ENCODE assay signal across 22 mouse cellular contexts in the genomic region with DNA sequence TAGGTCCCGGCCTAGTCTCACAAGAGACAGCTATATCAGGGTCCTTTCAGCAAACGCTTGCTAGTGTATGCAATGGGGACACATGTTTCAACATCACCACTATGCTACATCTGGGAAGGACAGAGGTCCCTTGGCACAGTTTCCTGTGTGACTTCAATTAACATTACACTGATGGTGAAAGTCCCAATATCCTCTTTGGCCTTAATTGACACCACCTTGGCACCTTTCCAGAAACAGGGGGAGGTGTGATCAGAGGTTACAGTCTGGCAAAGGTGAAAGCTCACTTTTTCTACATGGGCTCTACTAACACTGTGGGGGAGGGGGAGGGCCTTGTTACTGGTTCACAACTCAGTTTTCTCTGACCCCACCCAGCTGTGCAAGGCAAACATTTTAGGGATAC.
DNase-seq lines count a peak whose midpoint lies in the region; ATAC-seq and TF ChIP-seq lines count a peak whose summit lies in the region.
"Had no signal": no experiment of that assay in that cellular context is flagged by ENCODE, and none has a peak within 500 bp of the region (broad histone marks: within the 10 kb centered on the region; RNA-seq: fewer than 3 reads in every experiment).

No protein-coding gene starts in this region.

- no peak overlapping the region for H3K4me3 ChIP-seq in kidney, embryonic 15.5 days (replicated peaks)
- no peak overlapping the region for H3K4me3 ChIP-seq in lung, postnatal 0 days (ENCODE audit: low read depth, low read length)
- H3K4me3 ChIP-seq in liver, embryonic 13.5 days (replicated peaks) = no peak overlapping the region
- H3K4me3 ChIP-seq in hindbrain, embryonic 11.5 days (ENCODE audit: low read depth, low read length) = no peak overlapping the region
- H3K4me3 ChIP-seq: forebrain, embryonic 10.5 days; hindbrain, embryonic 10.5 days; megakaryocyte, embryonic 14.5 days; midbrain, embryonic 13.5 days had no signal

- no peak overlapping the region for H3K4me2 ChIP-seq in kidney, embryonic 15.5 days
- H3K4me2 ChIP-seq in lung, postnatal 0 days (replicated peaks; ENCODE audit: low read depth, low read length) = no peak overlapping the region
- H3K4me2 ChIP-seq in liver, embryonic 13.5 days = no peak overlapping the region
- H3K4me2 ChIP-seq in hindbrain, embryonic 11.5 days (replicated peaks; ENCODE audit: low read depth, low read length) = no peak overlapping the region
- H3K4me2 ChIP-seq: heart, embryonic 11.5 days; midbrain, embryonic 13.5 days had no signal

- no peaks in the 10 kb centered on the region for H3K9me3 ChIP-seq in kidney, embryonic 15.5 days (replicated peaks)
- H3K9me3 ChIP-seq in lung, postnatal 0 days (ENCODE audit: low read length) = no peaks in the 10 kb centered on the region
- H3K9me3 ChIP-seq in liver, embryonic 13.5 days (replicated peaks) = no peaks in the 10 kb centered on the region
- H3K9me3 ChIP-seq in hindbrain, embryonic 11.5 days (ENCODE audit: control insufficient read depth, low read length) = no peaks in the 10 kb centered on the region
- H3K9me3 ChIP-seq: forebrain, embryonic 10.5 days; hindbrain, embryonic 10.5 days; megakaryocyte, embryonic 14.5 days; midbrain, embryonic 13.5 days had no signal

- 91% methylated on average over 2 of the region's 2 CpGs for WGBS in kidney, embryonic 15.5 days
- 44% methylated on average over 2 of the region's 2 CpGs for WGBS in lung, postnatal 0 days
- 44% methylated on average over 2 of the region's 2 CpGs for WGBS in liver, embryonic 13.5 days (ENCODE audit: insufficient replicate concordance)
- WGBS in hindbrain, embryonic 11.5 days = 74% methylated on average over 2 of the region's 2 CpGs

- no peak overlapping the region for H3K27ac ChIP-seq in kidney, embryonic 15.5 days
- H3K27ac ChIP-seq in lung, postnatal 0 days (ENCODE audit: low read length) = no peak overlapping the region
- H3K27ac ChIP-seq in liver, embryonic 13.5 days = no peak overlapping the region
- H3K27ac ChIP-seq in hindbrain, embryonic 11.5 days (ENCODE audit: low read depth, low read length) = no peak overlapping the region
- H3K27ac ChIP-seq: forebrain, embryonic 10.5 days; hindbrain, embryonic 10.5 days; kidney, postnatal 0 days; midbrain, embryonic 13.5 days; stomach, postnatal 0 days had no signal

- TF ChIP-seq EP300 in lung, postnatal 0 days (IDR thresholded peaks at IDR 0.05) = no peak

- peak; percentile 79 for DNase-seq in kidney, adult 11 months
- peak; percentile 28 for DNase-seq in lung, postnatal 0 days (ENCODE audit: low spot score)
- no peak for DNase-seq in lung, postnatal 36 days
- no peak for DNase-seq in liver, embryonic 13.5 days
- DNase-seq in hindbrain, embryonic 11.5 days (ENCODE audit: low spot score) = no peak
- DNase-seq in right cerebral cortex, postnatal 36 days (ENCODE audit: low spot score in 2 of 2) = no peak
- no peak for DNase-seq in ovary, postnatal 36 days (ENCODE audit: low spot score)
- DNase-seq: cerebellum, adult 11 months; cerebellum, postnatal 10 days; gastrocnemius, postnatal 10 days; heart, adult 11 months; heart, postnatal 10 days; thymus, adult 2 months had no signal

- 0 out of 2 replicates have a peak, but pooled peaks cover 2% of the 10 kb centered on the region for H3K4me1 ChIP-seq in kidney, embryonic 15.5 days
- no peaks in the 10 kb centered on the region for H3K4me1 ChIP-seq in lung, postnatal 0 days (ENCODE audit: insufficient read depth, low read depth, low read length)
- no peaks in the 10 kb centered on the region for H3K4me1 ChIP-seq in liver, embryonic 13.5 days (replicated peaks)
- no peaks in the 10 kb centered on the region for H3K4me1 ChIP-seq in hindbrain, embryonic 11.5 days (replicated peaks; ENCODE audit: control insufficient read depth, insufficient read depth, low read length)
- H3K4me1 ChIP-seq: megakaryocyte, embryonic 14.5 days had no signal

- peaks cover 46% of the 10 kb centered on the region for H3K27me3 ChIP-seq in kidney, embryonic 15.5 days
- no peaks in the 10 kb centered on the region for H3K27me3 ChIP-seq in lung, postnatal 0 days (replicated peaks; ENCODE audit: insufficient read depth, low read length)
- H3K27me3 ChIP-seq in liver, embryonic 13.5 days = peaks cover 27% of the 10 kb centered on the region; the same call in 1 of the 2 replicates
- peaks cover 26% of the 10 kb centered on the region for H3K27me3 ChIP-seq in hindbrain, embryonic 11.5 days (ENCODE audit: control insufficient read depth, insufficient read depth, low read length)

- H3K36me3 ChIP-seq in kidney, embryonic 15.5 days = no peaks in the 10 kb centered on the region
- H3K36me3 ChIP-seq in lung, postnatal 0 days (ENCODE audit: insufficient read depth, low read length) = no peaks in the 10 kb centered on the region
- H3K36me3 ChIP-seq in liver, embryonic 13.5 days = no peaks in the 10 kb centered on the region
- H3K36me3 ChIP-seq in hindbrain, embryonic 11.5 days (ENCODE audit: control insufficient read depth, insufficient read depth, low read length) = no peaks in the 10 kb centered on the region
- H3K36me3 ChIP-seq: forebrain, embryonic 10.5 days; hindbrain, embryonic 10.5 days; midbrain, embryonic 13.5 days had no signal

- no peak overlapping the region for H3K9ac ChIP-seq in kidney, embryonic 15.5 days
- H3K9ac ChIP-seq in lung, postnatal 0 days (replicated peaks; ENCODE audit: low read depth) = no peak overlapping the region
- H3K9ac ChIP-seq in liver, embryonic 13.5 days = no peak overlapping the region
- H3K9ac ChIP-seq in hindbrain, embryonic 11.5 days (ENCODE audit: low read depth, low read length) = no peak overlapping the region
- H3K9ac ChIP-seq: midbrain, embryonic 13.5 days had no signal

- no peak for TF ChIP-seq CTCF in lung, postnatal 0 days (IDR thresholded peaks at IDR 0.05)

- no peak for ATAC-seq in kidney, embryonic 15.5 days (replicated peaks; ENCODE audit: low FRiP score)
- ATAC-seq in lung, postnatal 0 days = peak; percentile 52
- peak; percentile 53; the same call in 1 of the 2 replicates for ATAC-seq in liver, embryonic 13.5 days (ENCODE audit: low read depth)
- ATAC-seq in hindbrain, embryonic 11.5 days (ENCODE audit: low FRiP score) = no peak
- ATAC-seq: forebrain, embryonic 16.5 days; midbrain, embryonic 13.5 days had no signal

Comparison
In these comparisons a context has a peak if more than half of its experiments do, and no peak if none do; other contexts are left out.
1. DNase-seq: peak in kidney, adult 11 months (single experiment) and lung, postnatal 0 days (single experiment); none in lung, postnatal 36 days (single experiment), liver, embryonic 13.5 days (single experiment), hindbrain, embryonic 11.5 days (single experiment), right cerebral cortex, postnatal 36 days (0 of 2) and ovary, postnatal 36 days (single experiment).
2. ATAC-seq: peak in lung, postnatal 0 days (single experiment) and liver, embryonic 13.5 days (single experiment); none in kidney, embryonic 15.5 days (single experiment) and hindbrain, embryonic 11.5 days (single experiment).